In genomic region chr1:163380072-163380471, GRCm38 (mm10) we compare ENCODE assay signal across 14 mouse cellular contexts. TPM values are rescaled to one million over a fixed set of nuclear protein-coding genes. Genes with fewer than 3 reads are reported as not detected.
DNase-seq lines count a peak whose midpoint lies in the region; ATAC-seq and TF ChIP-seq lines count a peak whose summit lies in the region.
"Had no signal": no experiment of that assay in that cellular context is flagged by ENCODE, and none has a peak within 500 bp of the region (broad histone marks: within the 10 kb centered on the region; RNA-seq: fewer than 3 reads in every experiment).

No protein-coding gene starts in this region.

- TF ChIP-seq POLR2A in lung, adult 2 months (IDR thresholded peaks at IDR 0.05; ENCODE audit: borderline replicate concordance, extremely low read depth, low read depth, low read length), result no peak

- no peak overlapping the region for H3K9ac ChIP-seq in lung, embryonic 15.5 days
- no peak overlapping the region for H3K9ac ChIP-seq in intestine, embryonic 16.5 days (ENCODE audit: low read depth, low read length)
- H3K9ac ChIP-seq: embryonic facial prominence, embryonic 12.5 days; hindbrain, embryonic 14.5 days; liver, embryonic 15.5 days; midbrain, embryonic 15.5 days had no signal

- peak; percentile 53; the same call in 1 of the 2 replicates for ATAC-seq in lung, embryonic 15.5 days (ENCODE audit: borderline replicate concordance, extremely low read depth, low FRiP score, low TSS enrichment)
- no peak for ATAC-seq in intestine, embryonic 16.5 days
- ATAC-seq: midbrain, embryonic 15.5 days had no signal

- no peak overlapping the region for H3K4me2 ChIP-seq in lung, embryonic 15.5 days
- H3K4me2 ChIP-seq in intestine, embryonic 16.5 days (ENCODE audit: low read depth, low read length), result no peak overlapping the region
- H3K4me2 ChIP-seq: embryonic facial prominence, embryonic 12.5 days; hindbrain, embryonic 14.5 days; liver, embryonic 15.5 days; midbrain, embryonic 15.5 days had no signal

- no peaks in the 10 kb centered on the region for H3K36me3 ChIP-seq in lung, embryonic 15.5 days
- H3K36me3 ChIP-seq in intestine, embryonic 16.5 days (ENCODE audit: control insufficient read depth, insufficient read depth, low read length), result no peaks in the 10 kb centered on the region
- H3K36me3 ChIP-seq: embryonic facial prominence, embryonic 12.5 days; liver, embryonic 15.5 days had no signal

- peak; percentile 49 for DNase-seq in gastrocnemius, adult 18-20 months (ENCODE audit: low spot score)
- no peak for DNase-seq in gastrocnemius, postnatal 4 days (ENCODE audit: low spot score in 2 of 2)
- no peak for DNase-seq in lung, adult 2 months
- DNase-seq in fibroblast of lung, adult 2 months (ENCODE audit: low read depth), result peak; percentile 77
- peak; percentile 35 for DNase-seq in lung, postnatal 36 days
- DNase-seq in right cerebral cortex, adult 18-20 months, result no peak
- DNase-seq: cerebellum, postnatal 10 days; thymus, adult 18-20 months had no signal

- no peak for TF ChIP-seq CTCF in lung, adult 2 months (IDR thresholded peaks at IDR 0.05; ENCODE audit: insufficient read depth, low read length)

- no peaks in the 10 kb centered on the region for H3K9me3 ChIP-seq in lung, embryonic 15.5 days
- H3K9me3 ChIP-seq in intestine, embryonic 16.5 days (ENCODE audit: control insufficient read depth, low read length), result no peaks in the 10 kb centered on the region
- H3K9me3 ChIP-seq: embryonic facial prominence, embryonic 12.5 days; liver, embryonic 15.5 days; midbrain, embryonic 15.5 days had no signal

- H3K4me3 ChIP-seq in lung, embryonic 15.5 days, result no peak overlapping the region
- no peak overlapping the region for H3K4me3 ChIP-seq in lung, adult 2 months (replicated peaks; ENCODE audit: extremely low read depth, low read depth, low read length)
- H3K4me3 ChIP-seq in intestine, embryonic 16.5 days (ENCODE audit: low read length), result no peak overlapping the region
- H3K4me3 ChIP-seq: embryonic facial prominence, embryonic 12.5 days; liver, embryonic 15.5 days; midbrain, embryonic 15.5 days had no signal

- 25% methylated on average over 4 of the region's 4 CpGs for WGBS in lung, embryonic 15.5 days
- WGBS in lung, adult 2 months, result 36% methylated on average over 4 of the region's 4 CpGs
- 57% methylated on average over 4 of the region's 4 CpGs for WGBS in intestine, embryonic 16.5 days

- no peaks in the 10 kb centered on the region for H3K27me3 ChIP-seq in lung, embryonic 15.5 days
- no peaks in the 10 kb centered on the region for H3K27me3 ChIP-seq in intestine, embryonic 16.5 days (replicated peaks; ENCODE audit: control insufficient read depth, insufficient read depth, low read length)
- H3K27me3 ChIP-seq: embryonic facial prominence, embryonic 12.5 days; liver, embryonic 15.5 days; midbrain, embryonic 15.5 days had no signal

- H3K27ac ChIP-seq in lung, embryonic 15.5 days, result peak overlapping the region; percentile 47; the same call in 1 of the 2 replicates
- no peak overlapping the region for H3K27ac ChIP-seq in intestine, embryonic 16.5 days (ENCODE audit: low read length)
- H3K27ac ChIP-seq: embryonic facial prominence, embryonic 12.5 days; hindbrain, embryonic 14.5 days; liver, embryonic 15.5 days; midbrain, embryonic 15.5 days had no signal

- H3K4me1 ChIP-seq in lung, embryonic 15.5 days, result peaks cover 12% of the 10 kb centered on the region; the same call in 1 of the 2 replicates
- H3K4me1 ChIP-seq in lung, adult 2 months (ENCODE audit: control insufficient read depth, insufficient read depth, low read length), result no peaks in the 10 kb centered on the region; the same call in 1 of the 2 replicates
- no peaks in the 10 kb centered on the region for H3K4me1 ChIP-seq in intestine, embryonic 16.5 days (ENCODE audit: control insufficient read depth, insufficient read depth, low read length)
- H3K4me1 ChIP-seq: liver, embryonic 15.5 days; midbrain, embryonic 15.5 days had no signal

RNA-seq across cellular contexts. Expression of gene Gorab, which starts 23.4 kb away (rescaled TPM):
- 1 to 10 TPM; 2.2 to 2.4 TPM for total RNA-seq in gastrocnemius, adult 18-20 months (2021)
- 1 to 10 TPM; 8.1 to 8.2 TPM for total RNA-seq in gastrocnemius, postnatal 4 days (2021)
- 21.6 and 22.7 TPM in 2 replicates for polyA plus RNA-seq in lung, embryonic 15.5 days (2015; fragmentation: Nextera tagmentation; extraction: Ambion mirVana)
- polyA plus RNA-seq in lung, adult 2 months (2012; rRNA removed), result 1.1 and 2.1 TPM in 2 replicates
- 15.9 and 16.6 TPM in 2 replicates for polyA plus RNA-seq in intestine, embryonic 16.5 days (2015; fragmentation: Nextera tagmentation; extraction: Ambion mirVana)

Comparison
In these comparisons a context has a peak if more than half of its experiments do, and no peak if none do; other contexts are left out.
1. DNase-seq: peak in gastrocnemius, adult 18-20 months (single experiment), fibroblast of lung, adult 2 months (single experiment) and lung, postnatal 36 days (single experiment); none in gastrocnemius, postnatal 4 days (0 of 2), lung, adult 2 months (single experiment) and right cerebral cortex, adult 18-20 months (single experiment).